Mouse (Mus musculus) mouse embryonic stem cell (cell line): ENCODE results near the gene Slf2.

ENCODE experiments used
- in situ Hi-C, 2 experiments: fragments of 300-500 bp; cut with MboI; formaldehyde crosslinking; loops; 1 replicate in 1 of 2; 3 replicates in 1 of 2; pipeline ENCODE4 v1.14.3; 2019 to 2020; ENCODE audit warnings: low sequenced_read_pairs in 2 of 2, low pct_unique_long_range_greater_than_20kb in 1 of 2, mixed read lengths in 1 of 2; ENCODE audit not compliant: unreplicated experiment in 1 of 2

The Slf2 gene

GRCm38 (mm10) chr19:44997786-44998185 is 66.8 kb downstream of the Slf2 start:
- in situ Hi-C loops = no loop called here

- in situ Hi-C loops = no loop called here
These were observed 68.7 kb downstream of the Slf2 start for GRCm38 (mm10) chr19:44999647-45000046.

GRCm38 (mm10) chr19:45002301-45002700 is 71.3 kb downstream of the Slf2 start:
- in situ Hi-C loops = no loop called here

- in situ Hi-C loops = no loop called here
These were observed 73.0 kb downstream of the Slf2 start for GRCm38 (mm10) chr19:45003740-45004516.

- in situ Hi-C loops = no loop called here
These were observed 74.5 kb downstream of the Slf2 start, which contains the start of gene Twnk for GRCm38 (mm10) chr19:45005444-45005843. Gene Twnk, plus strand, starts transcription at chr19:45005663.

DNA sequence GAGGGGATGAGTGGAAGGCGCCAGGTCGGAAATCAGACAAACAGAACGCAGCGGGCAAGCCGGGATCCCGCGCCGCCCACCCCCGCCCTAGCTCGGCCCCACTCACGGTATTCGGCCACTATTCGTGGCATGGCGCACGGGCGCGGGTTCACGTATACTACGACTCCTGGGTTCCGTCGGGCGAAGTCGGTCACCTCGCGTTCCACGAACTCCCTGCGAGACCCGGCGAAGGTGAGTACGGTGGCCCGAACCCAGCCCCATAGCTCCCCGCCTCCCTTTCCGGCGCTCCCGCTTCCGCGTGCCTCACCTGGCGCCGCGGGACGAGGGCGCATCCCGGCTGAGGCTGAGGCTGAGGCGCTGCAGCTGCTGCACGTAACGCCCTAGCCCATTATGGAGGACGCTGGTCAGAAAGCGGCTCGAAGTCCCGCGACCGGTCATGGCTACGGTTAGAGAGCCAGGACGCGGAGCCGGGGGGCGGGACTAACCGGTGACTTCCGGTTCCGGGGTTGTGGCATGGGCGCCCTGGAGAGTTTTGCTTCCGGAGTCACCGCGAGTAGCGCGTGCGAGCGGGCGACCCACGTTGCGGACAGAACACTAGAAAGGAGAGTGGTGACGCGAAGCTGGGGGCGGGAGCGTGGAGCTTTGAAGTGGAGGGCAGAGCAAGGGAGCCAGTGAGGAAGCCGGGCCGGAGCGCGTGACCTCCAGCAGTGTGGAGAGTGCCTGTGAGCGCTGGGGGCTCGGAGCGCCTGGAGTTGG is 75.2 kb downstream of the Slf2 start, which contains the start of gene Mrpl43:
Mrpl43 (minus strand) TSS at position 486 of the 756 bp plus-strand sequence.
- in situ Hi-C loops = no loop called here

GRCm38 (mm10) chr19:45007021-45007420 is 76.1 kb downstream of the Slf2 start:
- in situ Hi-C loops = no loop called here

DNA sequence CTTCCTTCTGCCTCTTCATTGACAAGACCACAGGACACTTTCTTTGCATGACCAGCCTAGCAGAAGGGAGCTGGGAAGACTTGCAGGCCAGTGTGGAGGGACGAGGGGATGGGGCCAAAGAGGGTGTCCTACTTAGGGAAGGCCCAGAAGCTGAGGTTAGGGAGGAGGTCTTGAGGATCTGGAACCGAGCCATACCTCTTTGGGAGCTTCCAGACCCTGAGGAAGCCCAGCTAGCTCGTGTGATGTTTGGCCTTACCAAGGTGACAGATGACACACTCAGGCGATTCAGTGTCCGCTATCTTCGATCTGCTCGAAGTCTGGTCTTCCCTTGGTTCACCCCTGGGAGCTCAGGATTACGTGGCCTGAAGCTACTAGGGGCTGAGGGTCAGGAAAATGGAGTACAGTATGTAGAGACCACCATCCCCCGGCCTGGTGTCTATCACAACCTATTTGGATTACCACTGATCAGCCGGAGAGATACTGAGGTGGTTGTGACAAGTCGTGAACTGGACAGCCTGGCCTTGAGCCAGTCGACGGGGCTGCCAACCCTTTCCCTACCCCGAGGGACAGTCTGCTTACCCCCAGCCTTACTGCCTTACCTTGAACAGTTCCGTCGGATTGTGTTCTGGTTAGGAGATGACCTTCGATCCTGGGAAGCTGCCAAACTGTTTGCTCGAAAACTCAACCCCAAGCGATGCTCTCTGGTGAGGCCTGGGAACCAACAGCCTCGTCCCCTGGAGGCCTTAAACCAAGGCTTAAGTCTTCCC is 76.7 kb downstream of the Slf2 start:
- in situ Hi-C loops = no loop called here

DNA sequence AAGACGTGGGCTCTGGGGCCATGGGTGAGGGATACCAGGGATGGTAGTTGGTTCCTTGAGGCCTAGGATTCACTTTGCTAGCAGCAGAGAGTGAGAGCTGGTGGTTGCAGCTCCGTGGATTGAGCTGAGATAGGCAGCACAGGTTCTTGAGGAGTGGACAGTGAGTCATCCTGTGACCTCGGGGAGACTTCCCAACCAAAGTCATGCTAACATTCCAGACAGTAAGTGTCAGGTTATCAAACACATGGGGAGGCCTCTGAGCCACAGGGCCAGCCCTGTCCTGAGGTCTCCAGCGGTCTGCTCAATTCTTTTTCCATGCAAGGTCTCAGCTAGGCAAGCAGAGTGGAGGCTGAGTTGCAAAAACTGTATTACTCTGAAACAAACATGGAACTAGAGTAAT is 79.7 kb downstream of the Slf2 start:
- in situ Hi-C loops = no loop called here

GRCm38 (mm10) chr19:45012219-45012618 is 81.3 kb downstream of the Slf2 start:
- in situ Hi-C loops = no loop called here

DNA sequence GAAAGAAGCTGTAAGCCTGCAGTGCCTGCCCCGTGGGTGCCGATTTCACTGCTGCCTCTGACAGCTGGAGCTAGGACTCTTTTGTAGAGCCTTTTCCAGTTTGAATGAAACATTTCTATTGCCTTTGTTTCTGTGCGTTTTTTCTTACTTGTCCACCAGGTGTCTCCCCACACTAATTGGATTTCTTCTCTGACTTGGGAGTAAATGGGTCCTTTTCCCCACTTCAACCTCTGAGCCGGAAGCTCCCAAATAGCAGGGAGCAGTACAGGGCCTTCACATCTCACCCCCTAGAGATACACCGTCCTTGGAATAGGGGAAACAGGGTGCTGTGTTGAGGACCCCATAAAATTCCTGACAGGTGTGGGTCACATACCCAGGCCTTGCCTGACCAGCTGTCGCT is 81.7 kb downstream of the Slf2 start:
- in situ Hi-C loops = no loop called here

- in situ Hi-C loops = no loop called here
These were observed 82.8 kb downstream of the Slf2 start for GRCm38 (mm10) chr19:45013581-45014225.

- in situ Hi-C loops = no loop called here
These were observed 83.5 kb downstream of the Slf2 start, which contains the start of gene Lzts2 for GRCm38 (mm10) chr19:45014335-45014971. Gene Lzts2, plus strand, starts transcription at chr19:45014414.

GRCm38 (mm10) chr19:45014981-45015402 is 84.0 kb downstream of the Slf2 start:
- in situ Hi-C loops = no loop called here

GRCm38 (mm10) chr19:45015518-45016281 is 84.7 kb downstream of the Slf2 start:
- in situ Hi-C loops = no loop called here

DNA sequence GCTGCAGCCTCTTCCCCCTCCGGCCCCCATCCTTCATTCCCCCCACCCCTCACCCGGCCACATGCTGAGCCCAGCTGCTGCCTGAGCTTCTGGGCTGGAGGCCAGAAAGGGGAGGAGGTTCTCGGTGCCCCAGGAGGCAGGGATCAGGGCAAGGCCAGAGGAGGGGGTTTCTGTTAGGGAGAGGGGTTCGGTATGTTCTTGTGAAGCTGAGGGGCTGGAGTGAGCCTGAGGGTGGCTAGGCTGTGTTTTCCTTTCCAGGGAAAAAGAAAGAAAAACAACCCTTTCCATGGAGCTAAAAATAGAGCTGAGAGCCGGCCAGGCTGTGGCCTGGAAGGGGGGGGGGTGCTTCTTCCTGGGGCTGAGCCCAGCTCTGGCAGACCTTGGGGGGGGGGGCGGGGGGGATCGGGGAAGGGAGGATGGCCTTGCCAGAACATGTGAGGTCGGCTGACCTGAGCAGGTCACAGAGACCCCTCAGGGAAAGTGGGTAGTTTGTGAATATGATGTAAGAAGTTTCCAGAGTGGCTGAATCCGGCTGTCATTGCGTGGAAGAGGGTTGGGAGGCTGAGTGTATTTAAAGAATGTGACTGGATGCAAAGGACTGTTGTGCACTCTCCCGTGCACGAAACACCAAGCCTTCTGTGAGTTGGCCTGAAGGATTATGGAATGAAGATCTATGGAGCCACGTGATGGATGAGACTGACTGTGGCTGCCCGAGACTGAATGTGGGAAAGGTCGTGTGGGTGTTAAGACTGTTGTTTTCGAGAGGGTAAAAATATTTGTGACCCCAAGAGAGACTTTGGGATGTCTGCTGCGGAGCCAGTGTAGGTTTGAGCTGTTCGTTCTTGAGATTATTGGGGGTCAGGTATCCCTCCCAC is 85.6 kb downstream of the Slf2 start:
- in situ Hi-C loops = no loop called here
